ENCODE assay signal across 22 mouse cellular contexts in the genomic region with DNA sequence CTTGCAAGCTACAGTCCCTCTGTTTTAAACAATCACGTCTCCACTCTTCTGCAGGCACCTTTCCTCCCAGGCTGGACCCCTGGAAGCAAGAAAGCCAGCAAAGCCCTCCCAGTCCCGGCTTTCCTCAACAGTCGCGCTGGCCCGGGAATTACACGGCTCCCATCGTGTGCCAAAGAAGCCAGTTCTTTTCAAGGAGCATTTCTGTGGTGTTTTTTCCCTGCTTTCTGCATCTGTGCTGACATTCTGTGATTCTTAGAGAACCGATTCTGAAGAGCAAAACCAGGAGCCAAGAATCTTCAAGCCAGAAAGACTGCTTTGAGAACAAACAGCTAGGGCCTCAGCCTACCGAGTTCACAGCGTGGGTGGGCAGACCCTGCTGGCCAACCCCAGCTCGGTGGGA. TPM values are rescaled to one million over a fixed set of nuclear protein-coding genes. Genes with fewer than 3 reads are reported as not detected.
DNase-seq lines count a peak whose midpoint lies in the region; ATAC-seq and TF ChIP-seq lines count a peak whose summit lies in the region.
"Had no signal": no experiment of that assay in that cellular context is flagged by ENCODE, and none has a peak within 500 bp of the region (broad histone marks: within the 10 kb centered on the region; RNA-seq: fewer than 3 reads in every experiment).

No protein-coding gene starts in this region.

- no peak for TF ChIP-seq CTCF in kidney, adult 2 months (conservative IDR thresholded peaks at IDR 0.05; ENCODE audit: insufficient read depth, insufficient read length, low read depth, low read length)

- no peak overlapping the region for H3K4me2 ChIP-seq in forebrain, embryonic 13.5 days
- H3K4me2 ChIP-seq in forebrain, embryonic 11.5 days (ENCODE audit: low read depth, low read length, severe bottlenecking), result no peak overlapping the region
- H3K4me2 ChIP-seq: embryonic facial prominence, embryonic 15.5 days; hindbrain, embryonic 13.5 days had no signal

- H3K9ac ChIP-seq in forebrain, embryonic 13.5 days, result no peak overlapping the region
- H3K9ac ChIP-seq in forebrain, embryonic 11.5 days (ENCODE audit: low read length), result no peak overlapping the region
- H3K9ac ChIP-seq: embryonic facial prominence, embryonic 15.5 days; hindbrain, embryonic 13.5 days had no signal

- no peaks in the 10 kb centered on the region for H3K9me3 ChIP-seq in forebrain, embryonic 13.5 days (replicated peaks)
- H3K9me3 ChIP-seq in forebrain, embryonic 11.5 days (ENCODE audit: control insufficient read depth, low read length), result no peaks in the 10 kb centered on the region
- H3K9me3 ChIP-seq: embryonic facial prominence, embryonic 15.5 days; heart, embryonic 10.5 days; hindbrain, embryonic 13.5 days had no signal

- no peak for DNase-seq in forebrain, embryonic 11.5 days (ENCODE audit: low spot score)
- peak; percentile 30 for DNase-seq in layer of hippocampus, adult 11-12 months (ENCODE audit: low spot score)
- DNase-seq in layer of hippocampus, adult 8-10 months (ENCODE audit: low spot score in 2 of 2), result no peak
- DNase-seq in right cerebral cortex, adult 18-20 months, result peak; percentile 26
- no peak for DNase-seq in right cerebral cortex, postnatal 4 days
- no peak for DNase-seq in kidney, adult 2 months
- DNase-seq: adrenal gland, adult 8-10 months; B cell, adult 2 months; cerebellum, adult 18-20 months; cerebellum, adult 9-11 months; cerebellum, postnatal 36 days; gastrocnemius, postnatal 10 days; heart, adult 18-20 months; heart, postnatal 10 days had no signal

- peaks cover 17% of the 10 kb centered on the region; the same call in 1 of the 2 replicates for H3K4me1 ChIP-seq in forebrain, embryonic 13.5 days
- H3K4me1 ChIP-seq in forebrain, embryonic 11.5 days (replicated peaks; ENCODE audit: control insufficient read depth, insufficient read depth, low read length), result no peaks in the 10 kb centered on the region; the same call in 1 of the 2 replicates
- H3K4me1 ChIP-seq in kidney, adult 2 months (ENCODE audit: control insufficient read depth, insufficient read depth, low read length), result no peaks in the 10 kb centered on the region

- no peaks in the 10 kb centered on the region for H3K27me3 ChIP-seq in forebrain, embryonic 13.5 days
- H3K27me3 ChIP-seq in forebrain, embryonic 11.5 days (ENCODE audit: control insufficient read depth, insufficient read depth, low read length), result no peaks in the 10 kb centered on the region
- H3K27me3 ChIP-seq in kidney, adult 2 months (replicated peaks; ENCODE audit: control insufficient read depth, insufficient read depth, low read length), result no peaks in the 10 kb centered on the region
- H3K27me3 ChIP-seq: embryonic facial prominence, embryonic 15.5 days had no signal

- H3K36me3 ChIP-seq in forebrain, embryonic 13.5 days (ENCODE audit: poor library complexity, severe bottlenecking), result no peaks in the 10 kb centered on the region
- no peaks in the 10 kb centered on the region for H3K36me3 ChIP-seq in forebrain, embryonic 11.5 days (ENCODE audit: control insufficient read depth, insufficient read depth, low read length)
- no peaks in the 10 kb centered on the region for H3K36me3 ChIP-seq in kidney, adult 2 months (ENCODE audit: control insufficient read depth, insufficient read depth, low read length)
- H3K36me3 ChIP-seq: embryonic facial prominence, embryonic 15.5 days; G1E; heart, embryonic 10.5 days; hindbrain, embryonic 13.5 days had no signal

- WGBS in forebrain, embryonic 13.5 days, result 68% methylated on average over 11 of the region's 11 CpGs
- 68% methylated on average over 11 of the region's 11 CpGs for WGBS in forebrain, embryonic 11.5 days
- 68% methylated on average over 11 of the region's 11 CpGs for whole genome bisulfite sequencing in kidney, adult 2 months

- no peak for ATAC-seq in forebrain, embryonic 13.5 days
- ATAC-seq in forebrain, embryonic 11.5 days (replicated peaks; ENCODE audit: low FRiP score), result no peak
- ATAC-seq: CD4-positive, CD25-positive, alpha-beta regulatory T cell, adult 4 months; hindbrain, postnatal 0 days had no signal

- no peak overlapping the region for H3K4me3 ChIP-seq in forebrain, embryonic 13.5 days
- no peak overlapping the region for H3K4me3 ChIP-seq in forebrain, embryonic 11.5 days (ENCODE audit: low read depth, low read length)
- no peak overlapping the region for H3K4me3 ChIP-seq in kidney, adult 2 months (ENCODE audit: insufficient read depth, low read depth, low read length)
- H3K4me3 ChIP-seq: embryonic facial prominence, embryonic 15.5 days; erythroblast, embryonic 14.5 days; heart, embryonic 10.5 days; hindbrain, embryonic 13.5 days had no signal

- peak overlapping the region; percentile 63 for H3K27ac ChIP-seq in forebrain, embryonic 13.5 days
- H3K27ac ChIP-seq in forebrain, embryonic 11.5 days (ENCODE audit: low read depth, low read length), result no peak overlapping the region
- H3K27ac ChIP-seq in kidney, adult 2 months (ENCODE audit: insufficient read depth, low read depth, low read length), result no peak overlapping the region
- H3K27ac ChIP-seq: embryonic facial prominence, embryonic 15.5 days; heart, embryonic 10.5 days; hindbrain, embryonic 13.5 days; hindbrain, postnatal 0 days had no signal

- TF ChIP-seq POLR2A in kidney, adult 2 months (IDR thresholded peaks at IDR 0.05; ENCODE audit: low read depth, low read length), result no peak

RNA-seq across cellular contexts. Expression of a gene that starts 18.6 kb away (rescaled TPM):
- polyA plus RNA-seq in forebrain, embryonic 13.5 days (2015; fragmentation: Nextera tagmentation; extraction: Ambion mirVana), result 4.1 and 4.7 TPM in 2 replicates
- polyA plus RNA-seq in forebrain, embryonic 11.5 days (2014; fragmentation: Nextera tagmentation; extraction: Ambion mirVana), result 3.2 and 3.3 TPM in 2 replicates
- 100 to 1,000 TPM; 330 to 455 (median 386) TPM for total RNA-seq in layer of hippocampus, adult 8-10 months (2022)
- polyA plus RNA-seq in kidney, adult 2 months (2012; rRNA removed), result 0.08 and 0.10 TPM in 2 replicates
- polyA plus RNA-seq: CD4-positive, CD25-positive, alpha-beta regulatory T cell, adult 4 months; erythroblast, embryonic 14.5 days; G1E had no signal

RNA-seq across cellular contexts. Expression of a gene that starts 37.8 kb away (rescaled TPM):
- 18.7 TPM in 2 replicates for polyA plus RNA-seq in forebrain, embryonic 13.5 days (2015; fragmentation: Nextera tagmentation; extraction: Ambion mirVana)
- polyA plus RNA-seq in forebrain, embryonic 11.5 days (2014; fragmentation: Nextera tagmentation; extraction: Ambion mirVana), result 18.4 and 21.0 TPM in 2 replicates
- total RNA-seq in layer of hippocampus, adult 8-10 months (2022), result 10 to 100 TPM; 28.8 to 39.7 (median 32.2) TPM
- polyA plus RNA-seq in kidney, adult 2 months (2012; rRNA removed), result 14.1 TPM in 2 replicates

Comparison
In these comparisons a context has a peak if more than half of its experiments do, and no peak if none do; other contexts are left out.
1. DNase-seq: peak in layer of hippocampus, adult 11-12 months (single experiment) and right cerebral cortex, adult 18-20 months (single experiment); none in forebrain, embryonic 11.5 days (single experiment), layer of hippocampus, adult 8-10 months (0 of 2), right cerebral cortex, postnatal 4 days (single experiment) and kidney, adult 2 months (single experiment).